Mouse (Mus musculus) liver, embryonic 14.5 days (tissue): Measurements from ENCODE around the gene Tbx5. TPM values are rescaled to one million over a fixed set of nuclear protein-coding genes. Genes with fewer than 3 reads are reported as not detected.

Source experiments
- ATAC-seq: fragments of 200-750 bp; cut with Nextera tagmentation; 2 replicates; pipeline ENCODE4 v1.8.0; 2017; ENCODE audit warnings: moderate number of reproducible peaks, mild to moderate bottlenecking, moderate library complexity; ENCODE audit not compliant: insufficient read depth
- DNase-seq, 3 experiments: peaks; one replicate each; pipeline ENCODE4 v3.0.0-alpha.2; 2012 to 2013; ENCODE audit warnings: low read depth in 3 of 3, low spot score in 3 of 3
- H3K27ac ChIP-seq: fragments of 300-500 bp; sonication (generic); 2 replicates; pipeline ENCODE4 v1.5.1; 2014; ENCODE audit warnings: moderate library complexity, mild to moderate bottlenecking, control low read depth, inconsistent platforms
- H3K27me3 ChIP-seq: fragments of 300-500 bp; sonication (generic); 2 replicates; pipeline ENCODE4 v1.6.1; 2014; ENCODE audit warnings: mild to moderate bottlenecking, low read length, moderate library complexity; ENCODE audit not compliant: control insufficient read depth, insufficient read depth
- H3K36me3 ChIP-seq: fragments of 300-500 bp; sonication (generic); replicated peaks from 2 replicates; pipeline ENCODE4 v1.6.1; 2014; ENCODE audit warnings: low read depth; ENCODE audit not compliant: control insufficient read depth, insufficient read depth
- H3K4me1 ChIP-seq, 2 experiments: fragments of 200-500 bp in 1 of 2; fragments of 300-500 bp in 1 of 2; sonication (generic) in 1 of 2; replicated peaks; 2 replicates each; pipeline ENCODE4 v1.6.1; 2012 to 2014; ENCODE audit warnings: antibody characterized with exemption in 1 of 2, inconsistent platforms in 1 of 2, low read length in 1 of 2; ENCODE audit not compliant: control insufficient read depth in 2 of 2, insufficient read depth in 2 of 2
- H3K4me2 ChIP-seq: fragments of 300-500 bp; sonication (generic); 2 replicates; pipeline ENCODE4 v1.6.1; 2014; ENCODE audit warnings: low read depth, mild to moderate bottlenecking, control low read depth, moderate library complexity
- H3K4me3 ChIP-seq, 2 experiments: fragments of 200-500 bp in 1 of 2; fragments of 300-500 bp in 1 of 2; sonication (generic) in 1 of 2; 2 replicates each; pipeline ENCODE4 v1.5.1; 2012 to 2014; ENCODE audit warnings: low read depth in 2 of 2, low read length in 2 of 2, mild to moderate bottlenecking in 2 of 2, control low read depth in 1 of 2, inconsistent platforms in 1 of 2, moderate library complexity in 1 of 2; ENCODE audit not compliant: insufficient read depth in 1 of 2
- H3K9ac ChIP-seq: fragments of 300-500 bp; sonication (generic); replicated peaks from 2 replicates; pipeline ENCODE4 v1.6.1; 2014; ENCODE audit warnings: mild to moderate bottlenecking, control low read depth, moderate library complexity
- H3K9me3 ChIP-seq: fragments of 300-500 bp; sonication (generic); 2 replicates; pipeline ENCODE4 v1.6.1; 2016; ENCODE audit warnings: low read length, mixed read lengths; ENCODE audit not compliant: control insufficient read depth
- CTCF ChIP-seq: IDR thresholded peaks from 2 replicates; pipeline ENCODE4 v1.5.1; 2016; ENCODE audit warnings: antibody characterized with exemption, low read depth, control low read depth
- EP300 ChIP-seq: IDR thresholded peaks from 2 replicates; pipeline ENCODE4 v1.6.1; 2016; ENCODE audit warnings: antibody characterized with exemption, low read depth
- WGBS: fragments of 180-500 bp; shearing (Covaris S2); extraction: QIAGEN DNeasy Blood & Tissue Kit; methylation state at CpG from one replicate; pipeline ENCODE4 v1.1.7; 2014; ENCODE audit not compliant: insufficient replicate concordance; 5-methylcytosine and 5-hydroxymethylcytosine counted together
- polyA plus RNA-seq, 2 experiments: library from polyadenylated mRNA; depleted of rRNA in 1 of 2; stranded (reverse) in 1 of 2; unstranded in 1 of 2; fragments of >200 nt; fragmentation: Nextera tagmentation in 1 of 2; extraction: Ambion mirVana in 1 of 2; gene quantifications; 2 replicates each; pipeline versions ENCODE4 v1.2.1 to v1.2.3; 2012 to 2014

The Tbx5 gene
- polyA plus RNA-seq, 2 experiments: 0.01 to 0.03 TPM

GRCm38 (mm10) chr5:119795777-119796176 lies 36.7 kb upstream of the Tbx5 start:
- no peaks in the 10 kb centered on the region for H3K36me3 ChIP-seq
- H3K27ac ChIP-seq: no peak overlapping the region
- ATAC-seq (no peak), DNase-seq (no peak)
- WGBS: 11% methylated on average over 3 of the region's 3 CpGs
- TF ChIP-seq EP300 (no peak), CTCF (no peak)
- H3K4me1 ChIP-seq: no peaks in the 10 kb centered on the region
- H3K9me3 ChIP-seq: no peaks in the 10 kb centered on the region
- H3K4me2 ChIP-seq: no peak overlapping the region
- H3K27me3 ChIP-seq: peaks cover 56% of the 10 kb centered on the region
- no peak overlapping the region for H3K4me3 ChIP-seq
- no peak overlapping the region for H3K9ac ChIP-seq

GRCm38 (mm10) chr5:119796443-119797160 lies 35.9 kb upstream of the Tbx5 start:
- H3K9me3 ChIP-seq: no peaks in the 10 kb centered on the region
- H3K4me1 ChIP-seq: no peaks in the 10 kb centered on the region
- no peaks in the 10 kb centered on the region for H3K36me3 ChIP-seq
- no peak overlapping the region for H3K27ac ChIP-seq
- TF ChIP-seq CTCF (no peak), EP300 (no peak)
- H3K4me2 ChIP-seq: no peak overlapping the region
- WGBS: 2% methylated on average over 33 of the region's 33 CpGs
- no peak overlapping the region for H3K9ac ChIP-seq
- H3K4me3 ChIP-seq: no peak overlapping the region
- ATAC-seq (no peak), DNase-seq (no peak)
- H3K27me3 ChIP-seq: peaks cover 64% of the 10 kb centered on the region

- Histone ChIP-seq H3K4me2 (no peak overlapping the region), H3K4me3 (no peak overlapping the region)
These were observed 34.8 kb upstream of the Tbx5 start for GRCm38 (mm10) chr5:119797580-119798150.

GRCm38 (mm10) chr5:119798261-119798660 lies 34.2 kb upstream of the Tbx5 start:
- WGBS: 8% methylated on average over 4 of the region's 4 CpGs

More at GRCm38 (mm10) chr5:119797580-119798150, 34.8 kb upstream of the Tbx5 start:
- TF ChIP-seq CTCF (no peak), EP300 (no peak)
- Histone ChIP-seq H3K4me1 (no peaks in the 10 kb centered on the region), H3K9me3 (no peaks in the 10 kb centered on the region), H3K27me3 (peaks cover 75% of the 10 kb centered on the region), H3K9ac (no peak overlapping the region), H3K27ac (no peak overlapping the region), H3K36me3 (no peaks in the 10 kb centered on the region)
- WGBS: 3% methylated on average over 26 of the region's 26 CpGs
- ATAC-seq (no peak), DNase-seq (no peak)

GRCm38 (mm10) chr5:119798713-119799418 lies 33.6 kb upstream of the Tbx5 start:
- Histone ChIP-seq H3K9ac (no peak overlapping the region), H3K4me2 (no peak overlapping the region), H3K9me3 (no peaks in the 10 kb centered on the region), H3K36me3 (no peaks in the 10 kb centered on the region), H3K27ac (no peak overlapping the region), H3K4me1 (no peaks in the 10 kb centered on the region), H3K4me3 (no peak overlapping the region), H3K27me3 (peaks cover 87% of the 10 kb centered on the region)
- DNase-seq (no peak), ATAC-seq (no peak)
- TF ChIP-seq EP300 (no peak), CTCF (no peak)
- 3% methylated on average over 5 of the region's 5 CpGs for WGBS

More at GRCm38 (mm10) chr5:119798261-119798660, 34.2 kb upstream of the Tbx5 start:
- Histone ChIP-seq H3K9me3 (no peaks in the 10 kb centered on the region), H3K27me3 (peaks cover 81% of the 10 kb centered on the region), H3K36me3 (no peaks in the 10 kb centered on the region), H3K9ac (no peak overlapping the region), H3K27ac (no peak overlapping the region), H3K4me3 (no peak overlapping the region), H3K4me1 (no peaks in the 10 kb centered on the region), H3K4me2 (no peak overlapping the region)
- TF ChIP-seq EP300: no peak
- no peak for TF ChIP-seq CTCF
- no peak for ATAC-seq
- DNase-seq: no peak
